Mouse (Mus musculus): Measurements from ENCODE around the gene Gm6803.
"Not testable (repeated sequence)": the region's sequence is repeated elsewhere in the genome, so short reads cannot be mapped to it uniquely, and the experiment has no call there.

- TF ChIP-seq POLR2A (IDR thresholded peaks at IDR 0.05; ENCODE audit: borderline replicate concordance, insufficient read depth, low read length); CTCF (IDR thresholded peaks at IDR 0.05; ENCODE audit: borderline replicate concordance, insufficient read depth, low read depth, low read length): not testable (repeated sequence)
Observed at GRCm38 (mm10) chr12:88039703-88040102, 21.1 kb upstream of the Gm6803 start.
